Mouse (Mus musculus): ENCODE results near the gene Tnfsf13b.

Tnfsf13b gene

GRCm38 (mm10) chr8:10045743-10046142 is 39.5 kb downstream of the Tnfsf13b start:
- DNase-seq (ENCODE audit: low read depth), result no peak

GRCm38 (mm10) chr8:10049162-10049561 is 42.9 kb downstream of the Tnfsf13b start:
- no peak for DNase-seq (ENCODE audit: low read depth)

GRCm38 (mm10) chr8:10051576-10051975 is 45.3 kb downstream of the Tnfsf13b start:
- DNase-seq (ENCODE audit: low read depth), result no peak

- DNase-seq (ENCODE audit: low read depth), result no peak
These were observed 47.3 kb downstream of the Tnfsf13b start for GRCm38 (mm10) chr8:10053571-10053990.

- no peak for DNase-seq (ENCODE audit: low read depth)
These were observed 54.7 kb downstream of the Tnfsf13b start for GRCm38 (mm10) chr8:10061001-10061400.

GRCm38 (mm10) chr8:10066906-10067305 is 60.6 kb downstream of the Tnfsf13b start:
- no peak for DNase-seq (ENCODE audit: low read depth)

GRCm38 (mm10) chr8:10067775-10068174 is 61.5 kb downstream of the Tnfsf13b start:
- DNase-seq (ENCODE audit: low read depth), result no peak

- DNase-seq (ENCODE audit: low read depth), result no peak
These were observed 66.1 kb downstream of the Tnfsf13b start for GRCm38 (mm10) chr8:10072347-10072746.
